In the genomic region with DNA sequence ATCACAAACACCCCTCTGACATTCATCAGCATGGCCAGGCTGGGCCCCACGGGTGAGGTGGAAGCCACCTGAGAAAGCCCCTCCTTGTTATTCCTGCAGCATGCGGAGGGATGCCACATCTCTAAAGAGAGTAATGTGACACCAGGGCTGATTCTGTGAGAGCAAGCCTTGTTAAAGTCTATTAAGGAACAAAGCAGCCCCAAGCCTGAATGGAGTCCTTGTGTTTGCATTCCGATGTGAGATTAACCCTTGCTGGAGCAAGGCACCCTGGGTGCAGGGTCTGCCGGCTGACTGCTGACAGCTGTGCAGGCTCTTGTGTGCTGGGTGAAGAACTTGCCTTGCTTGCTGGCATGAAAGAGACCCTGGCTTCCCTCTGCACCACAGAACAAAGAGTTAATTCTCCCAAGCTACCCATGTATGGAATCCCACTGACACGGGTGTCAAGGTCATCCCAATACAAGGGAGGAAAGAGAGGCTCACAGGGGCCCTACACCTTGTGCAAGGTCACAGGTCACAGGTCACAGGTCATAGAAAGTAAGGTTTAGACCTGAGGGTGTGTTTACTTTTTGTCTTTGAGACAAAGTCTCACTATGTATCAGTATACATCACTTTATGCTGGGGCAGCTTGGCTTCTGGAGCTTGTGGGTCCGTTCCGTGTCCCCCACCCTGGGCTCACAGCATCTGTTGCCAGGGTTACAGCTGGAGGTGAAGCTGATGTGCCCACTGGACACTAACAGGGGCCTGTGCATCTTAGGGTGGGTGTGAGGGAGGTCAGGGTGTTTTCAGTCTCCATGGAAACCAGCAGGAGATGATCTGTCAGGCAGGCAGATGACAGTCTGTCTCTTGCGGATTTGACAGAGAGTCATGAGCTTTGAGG, we compare ENCODE assay signal across 10 mouse cellular contexts. TPM values are rescaled to one million over a fixed set of nuclear protein-coding genes. Genes with fewer than 3 reads are reported as not detected.
DNase-seq lines count a peak whose midpoint lies in the region; ATAC-seq and TF ChIP-seq lines count a peak whose summit lies in the region.
"Had no signal": no experiment of that assay in that cellular context is flagged by ENCODE, and none has a peak within 500 bp of the region (broad histone marks: within the 10 kb centered on the region; RNA-seq: fewer than 3 reads in every experiment).

No protein-coding gene starts in this region.

- H3K9ac ChIP-seq in heart, embryonic 12.5 days: no peak overlapping the region
- H3K9ac ChIP-seq in heart, adult 2 months (ENCODE audit: low read depth, low read length): no peak overlapping the region
- no peak overlapping the region for H3K9ac ChIP-seq in midbrain, embryonic 15.5 days

- H3K79me2 ChIP-seq in heart, adult 2 months (replicated peaks; ENCODE audit: control insufficient read depth, insufficient read depth, low read length): no peaks in the 10 kb centered on the region

- WGBS in heart, embryonic 12.5 days: 21% methylated on average over 8 of the region's 8 CpGs
- WGBS in heart, adult 2 months: 28% methylated on average over 8 of the region's 8 CpGs
- WGBS in hindbrain, embryonic 10.5 days: 2% methylated on average over 8 of the region's 8 CpGs
- 4% methylated on average over 8 of the region's 8 CpGs for WGBS in midbrain, embryonic 15.5 days

- no peak overlapping the region for H3K4me3 ChIP-seq in heart, embryonic 12.5 days
- H3K4me3 ChIP-seq in heart, adult 2 months: no peak overlapping the region
- H3K4me3 ChIP-seq in hindbrain, embryonic 10.5 days: peak overlapping the region; percentile 19
- no peak overlapping the region for H3K4me3 ChIP-seq in midbrain, embryonic 15.5 days

- H3K4me2 ChIP-seq in heart, embryonic 12.5 days: no peak overlapping the region; the same call in 1 of the 2 replicates
- H3K4me2 ChIP-seq in midbrain, embryonic 15.5 days: no peak overlapping the region
- H3K4me2 ChIP-seq: liver, embryonic 11.5 days had no signal

- peaks cover 29% of the 10 kb centered on the region for H3K4me1 ChIP-seq in heart, embryonic 12.5 days (replicated peaks)
- no peaks in the 10 kb centered on the region for H3K4me1 ChIP-seq in heart, adult 2 months (ENCODE audit: control insufficient read depth, insufficient read depth, low read length)
- H3K4me1 ChIP-seq in hindbrain, embryonic 10.5 days (replicated peaks): peaks cover 71% of the 10 kb centered on the region
- H3K4me1 ChIP-seq in midbrain, embryonic 15.5 days: peaks cover 37% of the 10 kb centered on the region

- ATAC-seq in heart, embryonic 12.5 days (ENCODE audit: insufficient number of reproducible peaks, low FRiP score): 0 out of 2 replicates have a peak, but pooled peaks have one; percentile 16
- ATAC-seq in midbrain, embryonic 15.5 days (replicated peaks): peak; percentile 25; the same call in 1 of the 2 replicates

- no peak for TF ChIP-seq EP300 in heart, adult 2 months (IDR thresholded peaks at IDR 0.05; ENCODE audit: insufficient read depth, low read depth, low read length)

- TF ChIP-seq CTCF in heart, adult 2 months (IDR thresholded peaks at IDR 0.05): no peak

- TF ChIP-seq POLR2A in heart, adult 2 months (IDR thresholded peaks at IDR 0.05; ENCODE audit: insufficient read depth, low read depth, low read length): no peak

- no peak overlapping the region for H3K27ac ChIP-seq in heart, embryonic 12.5 days (ENCODE audit: poor library complexity, severe bottlenecking)
- H3K27ac ChIP-seq in heart, adult 2 months: no peak overlapping the region
- H3K27ac ChIP-seq in hindbrain, embryonic 10.5 days: peak overlapping the region; percentile 71
- H3K27ac ChIP-seq in midbrain, embryonic 15.5 days: peak overlapping the region; percentile 10; the same call in 1 of the 2 replicates

- H3K9me3 ChIP-seq in heart, embryonic 12.5 days (replicated peaks): peaks cover 6% of the 10 kb centered on the region; the same call in 1 of the 2 replicates
- H3K9me3 ChIP-seq in hindbrain, embryonic 10.5 days: peaks cover 7% of the 10 kb centered on the region; the same call in 1 of the 2 replicates
- no peaks in the 10 kb centered on the region for H3K9me3 ChIP-seq in midbrain, embryonic 15.5 days

- intact Hi-C loops in heart, adult 2 months (cut with DNase I): no loop called here

- H3K27me3 ChIP-seq in heart, embryonic 12.5 days (replicated peaks): peaks cover 33% of the 10 kb centered on the region; the same call in 1 of the 2 replicates
- H3K27me3 ChIP-seq in heart, adult 2 months (ENCODE audit: control insufficient read depth, insufficient read depth, low read length): peaks cover 5% of the 10 kb centered on the region; the same call in 1 of the 2 replicates
- peaks cover 33% of the 10 kb centered on the region for H3K27me3 ChIP-seq in hindbrain, embryonic 10.5 days (ENCODE audit: insufficient read depth, poor library complexity, severe bottlenecking)
- H3K27me3 ChIP-seq in midbrain, embryonic 15.5 days (replicated peaks): no peaks in the 10 kb centered on the region

- H3K36me3 ChIP-seq in heart, embryonic 12.5 days: no peaks in the 10 kb centered on the region
- H3K36me3 ChIP-seq in heart, adult 2 months (ENCODE audit: control insufficient read depth, insufficient read depth, low read length): no peaks in the 10 kb centered on the region
- no peaks in the 10 kb centered on the region for H3K36me3 ChIP-seq in hindbrain, embryonic 10.5 days
- H3K36me3 ChIP-seq in midbrain, embryonic 15.5 days (replicated peaks): no peaks in the 10 kb centered on the region

- no peak for DNase-seq in heart, adult 2 months
- peak; percentile 85 for DNase-seq in embryo, embryonic 11 days
- peak; percentile 86 for DNase-seq in hindbrain, embryonic 10.5 days (ENCODE audit: low spot score)
- no peak for DNase-seq in right cerebral cortex, adult 18-20 months
- no peak for DNase-seq in cerebellum, adult 11 months
- no peak for DNase-seq in testis, postnatal 14 days (ENCODE audit: low spot score)
- DNase-seq: kidney, adult 11 months had no signal

RNA-seq across cellular contexts. Expression of a gene that starts 55.9 kb away (rescaled TPM):
- polyA plus RNA-seq in heart, embryonic 12.5 days (2016; fragmentation: Nextera tagmentation; extraction: Ambion mirVana): 0.31 and 0.48 TPM in 2 replicates
- total RNA-seq in heart, adult 2 months (2021): under 1 TPM; 0.08 to 0.09 TPM
- polyA plus RNA-seq in heart, adult 2 months (2012; rRNA removed): 0.15 and 0.25 TPM in 2 replicates
- 1.4 and 6.0 TPM in 2 replicates for polyA plus RNA-seq in hindbrain, embryonic 10.5 days (2016; fragmentation: Nextera tagmentation; extraction: Ambion mirVana)
- 65.4 and 67.5 TPM in 2 replicates for polyA plus RNA-seq in midbrain, embryonic 15.5 days (2015; fragmentation: Nextera tagmentation; extraction: Ambion mirVana)

Comparison
In these comparisons a context has a peak if more than half of its experiments do, and no peak if none do; other contexts are left out.
1. H3K27ac ChIP-seq: peak in hindbrain, embryonic 10.5 days (single experiment) and midbrain, embryonic 15.5 days (single experiment); none in heart, embryonic 12.5 days (single experiment) and heart, adult 2 months (single experiment).
2. DNase-seq: peak in embryo, embryonic 11 days (single experiment) and hindbrain, embryonic 10.5 days (single experiment); none in heart, adult 2 months (0 of 2), right cerebral cortex, adult 18-20 months (single experiment), cerebellum, adult 11 months (single experiment) and testis, postnatal 14 days (single experiment).